Mouse (Mus musculus) limb, embryonic 13.5 days (tissue): ENCODE results near the gene Dvl1. TPM values are rescaled to one million over a fixed set of nuclear protein-coding genes. Genes with fewer than 3 reads are reported as not detected.

ENCODE experiments used
- ATAC-seq: fragments of 200-750 bp; cut with Nextera tagmentation; 2 replicates; pipeline ENCODE4 v1.8.0; 2017; ENCODE audit warnings: low read depth, moderate number of reproducible peaks, moderate TSS enrichment; ENCODE audit not compliant: low FRiP score
- H3K27ac ChIP-seq: fragments of 300-500 bp; sonication (generic); 2 replicates; pipeline ENCODE4 v1.5.1; 2015; ENCODE audit warnings: inconsistent platforms, mild to moderate bottlenecking, moderate library complexity
- H3K27me3 ChIP-seq: fragments of 300-500 bp; sonication (generic); 2 replicates; pipeline ENCODE4 v1.6.1; 2015; ENCODE audit warnings: mild to moderate bottlenecking, inconsistent platforms
- H3K36me3 ChIP-seq: fragments of 300-500 bp; sonication (generic); 2 replicates; pipeline ENCODE4 v1.6.1; 2015; ENCODE audit warnings: inconsistent platforms, mild to moderate bottlenecking, moderate library complexity
- H3K4me1 ChIP-seq: fragments of 300-500 bp; sonication (generic); 2 replicates; pipeline ENCODE4 v1.6.1; 2015; ENCODE audit warnings: inconsistent platforms
- H3K4me2 ChIP-seq: fragments of 300-500 bp; sonication (generic); replicated peaks from 2 replicates; pipeline ENCODE4 v1.6.1; 2015; ENCODE audit warnings: inconsistent platforms, mild to moderate bottlenecking, moderate library complexity
- H3K4me3 ChIP-seq: fragments of 300-500 bp; sonication (generic); 2 replicates; pipeline ENCODE4 v1.5.1; 2015; ENCODE audit warnings: moderate library complexity, mild to moderate bottlenecking, inconsistent platforms
- H3K9ac ChIP-seq: fragments of 300-500 bp; sonication (generic); 2 replicates; pipeline ENCODE4 v1.6.1; 2015; ENCODE audit warnings: mild to moderate bottlenecking, inconsistent platforms
- H3K9me3 ChIP-seq: fragments of 300-500 bp; sonication (generic); 2 replicates; pipeline ENCODE4 v1.6.1; 2016; ENCODE audit warnings: inconsistent platforms
- WGBS: fragments of 180-500 bp; shearing (Covaris S2); methylation state at CpG from one replicate; pipeline ENCODE4 v1.1.7; 2015; 5-methylcytosine and 5-hydroxymethylcytosine counted together
- polyA plus RNA-seq: library from polyadenylated mRNA; unstranded; fragments of >200 nt; fragmentation: Nextera tagmentation; extraction: Ambion mirVana; gene quantifications from 2 replicates; pipeline ENCODE4 v1.2.1, GENCODE M21; 2015

The Dvl1 gene
- polyA plus RNA-seq: 4.3 and 5.7 TPM in 2 replicates

GRCm38 (mm10) chr4:155846871-155847578 is at the start of gene Dvl1:
Dvl1 (plus strand) TSS chr4:155847402.
- peaks cover 20% of the 10 kb centered on the region for H3K36me3 ChIP-seq
- peak within 1 kb of the TSS; percentile 87 for H3K9ac ChIP-seq
- no peaks in the 10 kb centered on the region for H3K9me3 ChIP-seq
- peak within 1 kb of the TSS; percentile 80 for H3K4me3 ChIP-seq
- H3K27ac ChIP-seq: peak within 1 kb of the TSS; percentile 52; the same call in 1 of the 2 replicates
- WGBS: 3% methylated on average over 61 of the region's 65 CpGs
- ATAC-seq: peak; percentile 93
- no peaks in the 10 kb centered on the region for H3K27me3 ChIP-seq
- peak within 1 kb of the TSS; percentile 96 for H3K4me2 ChIP-seq
- peaks cover 30% of the 10 kb centered on the region for H3K4me1 ChIP-seq

GRCm38 (mm10) chr4:155802075-155802474 is 45.1 kb upstream of the Dvl1 start:
- 100% methylated on average over 1 of the region's 1 CpGs for WGBS
- no peaks in the 10 kb centered on the region for H3K27me3 ChIP-seq
- no peak overlapping the region for H3K4me3 ChIP-seq
- H3K27ac ChIP-seq: no peak overlapping the region
- H3K9ac ChIP-seq: no peak overlapping the region
- no peaks in the 10 kb centered on the region for H3K9me3 ChIP-seq
- no peak for ATAC-seq
- H3K4me1 ChIP-seq: peaks cover 19% of the 10 kb centered on the region
- 0 out of 2 replicates have a peak overlapping the region, but pooled peaks have one; percentile 75 for H3K4me2 ChIP-seq
- H3K36me3 ChIP-seq: peaks cover 19% of the 10 kb centered on the region

DNA sequence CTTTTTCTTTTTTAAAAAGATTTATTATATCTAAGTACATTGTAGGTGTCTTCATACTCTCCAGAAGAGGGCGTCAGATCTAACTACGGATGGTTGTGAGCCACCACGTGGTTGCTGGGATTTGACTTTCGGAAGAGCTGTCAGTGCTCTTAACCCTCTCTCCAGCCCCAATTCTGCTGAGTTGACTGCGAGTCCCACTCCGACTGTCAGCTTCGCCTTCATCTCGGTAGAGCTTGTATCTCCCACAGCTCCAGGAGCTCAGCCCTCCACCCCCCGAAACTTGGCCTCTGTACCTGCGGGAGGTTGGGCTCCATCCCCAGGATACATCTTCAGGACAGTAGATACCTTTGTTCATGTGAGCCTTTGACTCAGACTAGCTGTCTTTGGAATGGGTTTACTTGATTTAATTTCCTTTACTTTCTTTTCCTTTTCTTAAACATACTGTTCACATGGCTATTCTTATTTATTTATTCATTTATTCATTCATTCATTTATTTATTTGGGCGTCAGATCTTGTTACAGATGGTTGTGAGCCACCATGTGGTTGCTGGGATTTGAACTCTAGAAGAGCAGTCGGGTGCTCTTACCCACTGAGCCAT is 44.4 kb upstream of the Dvl1 start, which contains the start of gene Mrpl20:
TSS of gene Mrpl20 (plus strand) at position 138 of the 599 bp plus-strand sequence.
- Histone ChIP-seq H3K4me3 (peak within 1 kb of the TSS; percentile 93), H3K9ac (peak within 1 kb of the TSS; percentile 89), H3K9me3 (no peaks in the 10 kb centered on the region), H3K4me1 (peaks cover 19% of the 10 kb centered on the region), H3K4me2 (peak within 1 kb of the TSS; percentile 75), H3K36me3 (peaks cover 27% of the 10 kb centered on the region), H3K27me3 (no peaks in the 10 kb centered on the region), H3K27ac (peak within 1 kb of the TSS; percentile 44; the same call in 1 of the 2 replicates)
- WGBS: 9% methylated on average over 12 of the region's 12 CpGs
- no peak for ATAC-seq

DNA sequence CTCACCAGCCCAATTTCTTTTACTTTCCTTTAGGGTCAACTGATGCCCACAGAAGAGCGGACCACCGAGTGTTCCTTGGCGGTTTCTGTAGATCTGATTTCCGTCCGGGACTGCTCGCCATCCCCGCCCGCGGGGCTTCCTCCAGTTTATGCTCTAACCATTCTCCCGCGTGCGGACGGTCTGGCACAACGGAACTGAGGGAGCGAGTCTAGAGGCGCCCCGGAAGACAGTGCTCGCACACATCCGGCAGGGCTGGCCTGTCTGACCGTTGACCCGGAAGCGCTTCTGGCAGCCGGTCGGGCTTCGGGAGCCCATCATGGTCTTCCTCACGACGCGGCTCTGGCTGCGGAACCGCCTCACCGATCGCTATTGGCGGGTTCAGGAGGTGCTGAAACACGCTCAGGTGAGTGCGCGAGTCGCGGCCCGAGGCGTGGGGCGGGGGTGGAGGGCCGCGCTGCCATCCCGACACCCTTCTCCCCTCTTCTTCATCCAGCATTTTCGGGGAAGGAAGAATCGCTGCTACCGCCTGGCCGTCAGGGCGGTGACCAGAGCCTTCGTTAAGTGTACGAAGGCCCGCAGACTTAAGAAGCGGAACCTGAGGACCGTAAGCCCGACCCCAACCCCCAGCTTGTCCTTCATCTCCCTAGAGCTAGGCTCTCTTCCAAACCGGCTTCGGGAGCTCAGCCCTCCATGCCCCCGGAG is 43.7 kb upstream of the Dvl1 start:
- no peaks in the 10 kb centered on the region for H3K27me3 ChIP-seq
- 0% methylated on average over 53 of the region's 58 CpGs for WGBS
- H3K36me3 ChIP-seq: peaks cover 33% of the 10 kb centered on the region
- H3K27ac ChIP-seq: peak overlapping the region; percentile 44; the same call in 1 of the 2 replicates
- peak overlapping the region; percentile 89 for H3K9ac ChIP-seq
- peak; percentile 97 for ATAC-seq
- H3K4me2 ChIP-seq: peak overlapping the region; percentile 75
- peaks cover 19% of the 10 kb centered on the region for H3K4me1 ChIP-seq
- peak overlapping the region; percentile 93 for H3K4me3 ChIP-seq
- H3K9me3 ChIP-seq: no peaks in the 10 kb centered on the region

DNA sequence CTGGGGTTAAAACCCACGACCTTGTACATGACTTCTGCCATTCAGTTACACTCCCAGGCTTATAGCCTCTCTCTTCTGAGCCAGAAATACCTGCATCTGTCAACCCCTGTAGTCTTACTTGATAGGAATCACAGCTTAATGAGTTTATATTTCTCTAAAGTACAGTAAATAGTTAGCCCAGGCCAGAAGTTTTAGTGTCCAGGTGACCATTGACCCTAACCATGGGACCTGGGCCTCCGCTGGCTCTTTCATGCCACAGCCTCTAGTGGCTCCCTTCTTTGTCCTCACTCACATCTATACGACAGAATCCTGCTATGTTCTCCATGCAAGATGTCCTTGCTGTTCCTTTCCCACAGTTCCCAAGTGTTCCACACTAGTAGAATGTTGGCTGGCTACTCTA is 39.4 kb upstream of the Dvl1 start:
- 87% methylated on average over 3 of the region's 3 CpGs for WGBS
- no peak overlapping the region for H3K9ac ChIP-seq
- H3K4me2 ChIP-seq: no peak overlapping the region
- ATAC-seq: no peak
- peaks cover 60% of the 10 kb centered on the region for H3K36me3 ChIP-seq
- H3K27me3 ChIP-seq: no peaks in the 10 kb centered on the region
- H3K27ac ChIP-seq: no peak overlapping the region
- no peak overlapping the region for H3K4me3 ChIP-seq
- peaks cover 19% of the 10 kb centered on the region for H3K4me1 ChIP-seq
- H3K9me3 ChIP-seq: no peaks in the 10 kb centered on the region

DNA sequence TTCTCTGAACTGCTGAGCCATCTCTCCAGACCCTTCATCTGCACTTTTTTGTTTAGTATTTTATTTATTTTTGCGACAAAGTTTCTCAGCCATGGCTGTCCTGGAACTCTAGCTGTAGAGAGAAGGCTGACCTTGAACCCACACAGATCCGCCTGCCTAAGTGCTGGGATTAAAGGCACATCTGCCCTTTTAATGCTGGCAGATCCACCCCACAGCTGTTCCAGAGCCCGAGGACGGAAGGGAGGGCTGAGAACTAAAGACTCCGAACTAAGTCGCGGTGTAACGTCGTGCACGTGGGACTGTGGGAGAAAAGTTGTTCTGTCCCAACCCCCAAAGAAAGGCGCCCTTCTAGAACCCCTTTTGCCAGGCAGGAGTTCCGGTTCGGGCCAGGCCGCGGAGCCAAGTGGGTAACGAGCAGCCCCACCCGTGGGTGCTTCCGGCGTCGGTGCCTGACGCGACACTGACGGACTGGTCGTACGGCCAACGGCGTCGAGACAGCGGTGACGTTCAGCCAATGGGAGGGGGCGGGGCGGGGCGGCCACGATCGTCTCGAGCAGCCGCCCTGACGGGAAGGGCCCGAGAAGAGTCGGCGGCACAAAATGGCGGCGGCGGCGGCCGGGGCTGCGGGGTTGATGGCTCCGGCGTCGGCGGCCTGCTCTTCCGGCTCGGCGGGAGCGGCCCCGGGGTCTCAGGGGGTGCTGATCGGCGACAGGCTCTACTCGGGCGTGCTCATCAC is 35.1 kb upstream of the Dvl1 start, which contains the start of gene Ccnl2:
TSS of gene Ccnl2 (plus strand) at position 561 of the 736 bp plus-strand sequence.
- Histone ChIP-seq H3K27me3 (no peaks in the 10 kb centered on the region), H3K4me2 (peak within 1 kb of the TSS; percentile 95), H3K27ac (peak within 1 kb of the TSS; percentile 82), H3K9me3 (no peaks in the 10 kb centered on the region), H3K4me1 (peaks cover 17% of the 10 kb centered on the region), H3K36me3 (peaks cover 74% of the 10 kb centered on the region), H3K4me3 (peak within 1 kb of the TSS; percentile 100), H3K9ac (peak within 1 kb of the TSS; percentile 100)
- WGBS: under 1% methylated on average over 60 of the region's 60 CpGs
- ATAC-seq: peak; percentile 99

DNA sequence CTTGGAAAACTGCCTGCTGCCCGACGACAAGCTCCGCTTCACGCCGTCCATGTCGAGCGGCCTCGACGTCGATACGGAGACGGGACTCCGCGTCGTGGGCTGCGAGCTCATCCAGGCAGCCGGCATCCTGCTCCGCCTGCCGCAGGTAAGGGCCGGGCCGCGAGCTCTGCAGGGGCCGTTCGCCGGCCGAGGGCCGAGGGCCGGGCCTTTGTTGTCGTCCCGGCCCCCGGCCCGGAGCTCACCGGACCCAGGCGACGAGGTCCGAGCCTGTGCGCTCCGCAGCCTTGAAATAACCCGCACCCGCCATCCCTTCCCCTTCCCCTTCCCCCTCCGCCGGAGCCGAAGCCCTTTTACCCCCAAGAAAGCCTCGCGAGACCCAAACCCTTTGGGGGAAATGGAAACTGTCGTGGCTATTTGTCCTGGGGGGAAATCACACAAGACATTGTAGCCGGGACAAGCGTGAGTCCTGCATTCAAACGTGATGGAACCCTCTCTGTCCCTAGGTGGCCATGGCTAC is 34.5 kb upstream of the Dvl1 start:
- Histone ChIP-seq H3K9ac (peak overlapping the region; percentile 100), H3K4me1 (peaks cover 17% of the 10 kb centered on the region), H3K4me2 (peak overlapping the region; percentile 95), H3K27ac (peak overlapping the region; percentile 82), H3K4me3 (peak overlapping the region; percentile 100), H3K27me3 (no peaks in the 10 kb centered on the region), H3K36me3 (peaks cover 74% of the 10 kb centered on the region), H3K9me3 (no peaks in the 10 kb centered on the region)
- WGBS: under 1% methylated on average over 48 of the region's 49 CpGs
- ATAC-seq: peak; percentile 30

DNA sequence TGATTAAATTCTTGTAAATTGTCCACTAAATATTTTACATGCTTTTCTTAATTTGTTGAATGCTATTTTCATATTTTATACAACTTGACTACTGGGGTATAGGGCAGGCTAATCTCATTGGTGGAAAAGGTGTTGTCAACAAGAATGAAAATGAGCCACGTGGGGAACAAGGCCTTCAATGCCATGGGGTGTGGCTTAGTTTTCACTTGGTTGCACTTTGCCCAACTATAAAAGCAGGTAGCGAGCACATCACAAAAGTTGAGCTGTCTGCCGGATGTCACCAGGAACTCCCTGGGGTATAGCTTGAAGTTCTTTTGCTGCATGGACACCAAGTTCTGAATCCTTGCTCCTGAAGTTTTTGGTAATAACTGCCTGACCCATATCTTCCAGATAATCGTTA is 29.7 kb upstream of the Dvl1 start:
- Histone ChIP-seq H3K9me3 (no peaks in the 10 kb centered on the region), H3K27me3 (no peaks in the 10 kb centered on the region), H3K9ac (no peak overlapping the region), H3K4me3 (no peak overlapping the region), H3K27ac (no peak overlapping the region), H3K4me1 (peaks cover 14% of the 10 kb centered on the region), H3K36me3 (peaks cover 86% of the 10 kb centered on the region), H3K4me2 (no peak overlapping the region)
- WGBS: 84% methylated on average over 4 of the region's 4 CpGs
- no peak for ATAC-seq

DNA sequence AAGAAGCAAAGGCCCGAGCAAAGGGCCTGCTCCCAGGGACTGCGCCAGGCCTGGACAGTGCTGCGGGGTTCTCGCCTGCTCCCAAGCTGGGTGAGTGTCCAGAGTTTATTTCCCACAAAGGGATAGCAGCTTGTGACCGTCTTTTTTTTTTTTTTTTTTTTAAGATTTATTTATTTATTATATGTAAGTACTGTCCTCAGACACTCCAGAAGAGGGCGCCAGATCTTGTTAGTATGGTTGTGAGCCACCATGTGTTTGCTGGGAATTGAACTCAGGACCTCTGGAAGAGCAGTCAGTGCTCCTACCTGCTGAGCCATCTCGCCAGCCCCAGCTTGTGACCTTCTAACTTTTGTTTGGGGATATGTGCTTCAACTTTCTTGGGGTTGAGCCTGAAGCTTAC is 26.2 kb upstream of the Dvl1 start:
- no peaks in the 10 kb centered on the region for H3K27me3 ChIP-seq
- H3K4me1 ChIP-seq: no peaks in the 10 kb centered on the region
- no peak overlapping the region for H3K9ac ChIP-seq
- peaks cover 93% of the 10 kb centered on the region for H3K36me3 ChIP-seq
- H3K4me2 ChIP-seq: no peak overlapping the region
- no peak overlapping the region for H3K27ac ChIP-seq
- 84% methylated on average over 7 of the region's 7 CpGs for WGBS
- no peak for ATAC-seq
- H3K4me3 ChIP-seq: no peak overlapping the region
- H3K9me3 ChIP-seq: no peaks in the 10 kb centered on the region

GRCm38 (mm10) chr4:155823443-155823842 is 23.8 kb upstream of the Dvl1 start:
- Histone ChIP-seq H3K36me3 (peaks cover 89% of the 10 kb centered on the region), H3K27me3 (no peaks in the 10 kb centered on the region), H3K9me3 (no peaks in the 10 kb centered on the region), H3K4me1 (no peaks in the 10 kb centered on the region), H3K4me3 (no peak overlapping the region), H3K4me2 (no peak overlapping the region), H3K9ac (no peak overlapping the region), H3K27ac (no peak overlapping the region)
- ATAC-seq: no peak
- WGBS: 93% methylated on average over 16 of the region's 16 CpGs

DNA sequence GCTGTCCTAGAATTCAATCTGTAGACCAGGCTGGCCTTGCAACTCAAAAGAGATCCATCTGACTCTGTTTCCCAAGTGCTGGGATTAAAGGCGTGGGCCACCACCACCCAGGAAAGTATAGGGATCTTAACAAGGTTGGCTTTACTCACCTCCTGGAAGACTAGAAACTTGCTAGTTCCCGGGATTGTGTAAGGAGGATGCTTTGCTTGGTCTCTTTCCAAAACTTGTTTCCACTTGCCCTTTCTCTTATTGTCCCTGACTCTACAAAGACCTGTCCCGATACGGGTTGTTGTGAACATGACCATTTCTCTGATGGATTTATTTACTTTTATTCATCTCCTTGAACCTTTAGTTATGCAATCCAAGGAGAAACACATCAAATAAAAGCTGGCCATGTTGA is 17.3 kb upstream of the Dvl1 start:
- ATAC-seq: no peak
- Histone ChIP-seq H3K4me3 (no peak overlapping the region), H3K36me3 (peaks cover 36% of the 10 kb centered on the region), H3K27me3 (no peaks in the 10 kb centered on the region), H3K4me1 (peaks cover 27% of the 10 kb centered on the region), H3K27ac (no peak overlapping the region), H3K9ac (no peak overlapping the region), H3K4me2 (no peak overlapping the region), H3K9me3 (no peaks in the 10 kb centered on the region)
- 98% methylated on average over 4 of the region's 4 CpGs for WGBS
